Mouse (Mus musculus) inflammation-experienced regulatory T-cells (primary cell): ENCODE measurements around the gene Gm3460. TPM values are rescaled to one million over a fixed set of nuclear protein-coding genes. Genes with fewer than 3 reads are reported as not detected.

ENCODE experiments used
- polyA plus RNA-seq, 2 experiments: library from polyadenylated mRNA; unstranded; fragments of 100-300 nt; shearing (Covaris generic); gene quantifications; one replicate each; pipeline ENCODE4 v1.2.1; 2017

Gm3460 gene
- under 1 TPM in 1 of 2 experiments, not detected in 1; 0.24 TPM for polyA plus RNA-seq

GRCm38 (mm10) chr14:6622318-6622717 is at the start of gene Gm3460:
Gene Gm3460, minus strand, starts transcription at chr14:6622418.

GRCm38 (mm10) chr14:6590513-6590912 is 31.7 kb downstream of the Gm3460 start, which contains the start of gene Gm3629:
Gene Gm3629, minus strand, starts transcription at chr14:6590613.

Other genes starting within 250 kb of the Gm3460 start
- not detected for gene Gm16440, start 232.1 kb downstream of the Gm3460 start, polyA plus RNA-seq
- gene Gm3591, start 209.9 kb downstream of the Gm3460 start, polyA plus RNA-seq: 1 to 10 TPM in 1 of 2 experiments, under 1 TPM in 1; 0.81 to 3.6 TPM
- not detected for gene Gm3594, start 177.8 kb downstream of the Gm3460 start, polyA plus RNA-seq
- gene Gm8356, start 85.1 kb downstream of the Gm3460 start, polyA plus RNA-seq: 1 to 10 TPM in 1 of 2 experiments, under 1 TPM in 1; 0.19 to 1.0 TPM
- under 1 TPM in 1 of 2 experiments, not detected in 1; 0.08 TPM for gene Gm3629, start 31.8 kb downstream of the Gm3460 start, polyA plus RNA-seq
- gene Gm10251, start 61.8 kb upstream of the Gm3460 start, polyA plus RNA-seq: under 1 TPM in 1 of 2 experiments, not detected in 1; 0.18 TPM
- 1 to 10 TPM in 1 of 2 experiments, not detected in 1; 1.1 TPM for gene Gm8050, start 97.8 kb upstream of the Gm3460 start, polyA plus RNA-seq
- gene Gm3636, start 119.9 kb upstream of the Gm3460 start, polyA plus RNA-seq: 10 to 100 TPM in 1 of 2 experiments, 1 to 10 TPM in 1; 9.5 to 23.1 TPM
- gene Gm8362, start 152.0 kb upstream of the Gm3460 start, polyA plus RNA-seq: not detected
- not detected for gene Gm3642, start 217.9 kb upstream of the Gm3460 start, polyA plus RNA-seq